5 mouse cellular contexts compared by ENCODE assay signal in genomic region chr1:173878264-173878663, GRCm38 (mm10). TPM values are rescaled to one million over a fixed set of nuclear protein-coding genes. Genes with fewer than 3 reads are reported as not detected.
"Had no signal": no experiment of that assay in that cellular context is flagged by ENCODE, and none has a peak within 500 bp of the region (broad histone marks: within the 10 kb centered on the region; RNA-seq: fewer than 3 reads in every experiment).

No protein-coding gene starts in this region.

RNA-seq across cellular contexts. Expression of gene Ifi211, which starts 34.6 kb away (rescaled TPM):
- total RNA-seq: layer of hippocampus, postnatal 25 days; left cerebral cortex, adult 2 months; left cerebral cortex, postnatal 14 days had no signal
- polyA plus RNA-seq: limb, embryonic 10.5 days; testis, adult 2 months had no signal
